Mouse (Mus musculus): ENCODE results near the gene Aqp11. TPM values are rescaled to one million over a fixed set of nuclear protein-coding genes. Genes with fewer than 3 reads are reported as not detected.

Gene Aqp11
- total RNA-seq, 4 experiments from 2014 or later: 0.58 to 1.1 (median 0.70) TPM

DNA sequence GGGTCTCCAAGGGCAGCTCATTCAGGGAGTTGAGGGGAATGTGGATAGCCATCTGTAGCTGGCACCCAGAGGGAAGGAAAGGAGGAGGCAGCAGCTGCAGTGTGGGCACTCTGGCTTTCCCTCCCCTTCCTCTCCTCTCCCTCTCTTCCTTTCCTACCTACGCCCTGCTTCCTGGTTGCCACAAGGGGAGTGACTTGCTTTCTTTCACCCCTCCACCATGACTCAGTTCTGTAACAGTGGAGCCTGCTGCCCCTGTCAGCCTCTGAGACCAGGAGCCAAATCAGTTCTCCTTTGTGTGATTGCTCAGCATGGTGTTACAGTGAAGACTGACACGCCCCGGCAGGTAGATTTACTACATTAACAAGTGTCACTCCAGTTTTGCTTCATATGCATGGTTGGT is 28.9 kb downstream of the Aqp11 start:
- no peak for DNase-seq (ENCODE audit: low spot score in 2 of 2)

- DNase-seq (ENCODE audit: low spot score in 2 of 2): no peak
These were observed 30.3 kb downstream of the Aqp11 start for GRCm38 (mm10) chr7:97707809-97708208.

- no peak for DNase-seq (ENCODE audit: low spot score in 2 of 2)
These were observed 31.0 kb downstream of the Aqp11 start for GRCm38 (mm10) chr7:97707123-97707522.

DNA sequence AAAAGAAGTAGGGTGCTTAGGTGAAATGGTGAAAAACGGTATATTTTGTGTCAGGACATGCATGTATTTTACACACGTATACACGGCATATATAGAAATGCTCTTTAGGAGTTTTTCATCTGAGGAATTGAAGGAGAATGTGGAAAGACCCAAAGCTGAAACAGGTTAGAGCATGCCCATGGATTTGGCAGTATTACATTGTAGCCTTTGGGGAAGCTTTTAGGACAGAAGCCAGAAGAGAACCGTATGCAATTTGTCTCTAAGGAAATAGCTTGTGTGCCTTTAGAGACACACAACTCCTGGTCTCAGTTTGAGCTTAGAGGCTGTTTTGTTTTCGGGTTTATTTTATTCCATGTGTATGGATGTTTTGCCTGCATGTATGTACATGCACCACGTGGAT is 37.0 kb downstream of the Aqp11 start:
- DNase-seq (ENCODE audit: low spot score in 2 of 2): no peak

DNA sequence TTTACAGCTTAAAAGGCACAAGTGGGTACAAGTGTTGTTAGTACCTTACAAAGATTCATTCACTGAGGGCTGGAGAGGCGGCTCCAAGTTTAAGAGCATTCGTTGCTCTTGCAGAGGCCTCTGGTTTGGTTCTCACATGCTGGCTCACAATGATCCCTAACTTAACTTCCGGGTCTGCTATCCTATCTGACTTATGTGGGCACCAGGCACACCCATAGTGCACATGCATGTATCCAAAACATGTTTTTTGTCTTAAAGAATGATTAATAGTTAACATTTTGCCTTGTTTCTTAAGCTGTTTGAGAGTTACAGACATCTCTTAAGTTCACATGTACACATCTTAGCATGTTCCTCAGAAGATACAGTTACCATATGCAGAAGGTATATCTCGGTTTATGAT is 37.9 kb downstream of the Aqp11 start:
- no peak for DNase-seq (ENCODE audit: low spot score in 2 of 2)

- peak; percentile 86 for DNase-seq (ENCODE audit: low spot score in 2 of 2)
These were observed 41.4 kb downstream of the Aqp11 start, which contains the start of gene Clns1a for GRCm38 (mm10) chr7:97696506-97697254. Clns1a (plus strand) TSS chr7:97696634.

DNA sequence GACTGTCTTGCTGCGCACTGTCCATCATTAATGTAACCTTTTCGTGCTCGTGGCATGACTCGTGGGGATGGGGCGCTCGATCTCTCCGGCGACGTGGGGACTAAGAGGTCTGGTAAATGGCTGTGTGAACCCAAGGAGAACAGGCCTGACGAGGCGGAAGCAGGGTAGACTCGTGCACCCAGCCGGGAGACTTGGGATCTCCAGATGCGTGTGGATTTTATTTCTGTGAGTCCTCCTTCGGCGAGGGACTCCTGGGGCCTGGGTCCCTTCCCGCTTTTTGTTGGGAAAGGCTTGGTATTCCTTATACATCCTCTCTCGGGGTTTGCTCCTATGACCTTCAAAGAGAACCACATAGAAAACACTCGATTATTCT is 42.0 kb downstream of the Aqp11 start:
- no peak for DNase-seq (ENCODE audit: low spot score in 2 of 2)

GRCm38 (mm10) chr7:97695441-97695840 is 42.6 kb downstream of the Aqp11 start:
- no peak for DNase-seq (ENCODE audit: low spot score in 2 of 2)

DNA sequence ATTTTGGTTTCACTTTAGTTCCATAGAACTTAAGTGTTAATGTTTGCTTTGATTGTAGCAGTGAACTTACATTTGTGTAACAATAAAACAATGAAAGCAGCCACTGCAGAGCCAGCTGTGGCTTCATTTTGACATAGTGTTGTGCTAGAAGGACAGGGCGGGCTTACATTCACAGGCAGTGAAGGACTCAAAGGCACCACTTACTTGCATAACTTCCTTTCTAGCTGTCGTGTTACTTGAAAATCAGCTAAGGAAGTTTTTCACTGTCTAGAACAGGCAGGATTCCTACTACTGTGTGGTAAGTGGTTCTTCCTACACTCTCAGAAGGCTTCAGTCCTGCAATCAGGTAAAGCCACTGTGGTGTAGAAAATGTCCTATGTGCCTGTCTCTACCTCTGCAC is 50.3 kb downstream of the Aqp11 start:
- DNase-seq (ENCODE audit: low spot score in 2 of 2): no peak

- DNase-seq (ENCODE audit: low spot score in 2 of 2): no peak
These were observed 58.9 kb downstream of the Aqp11 start for GRCm38 (mm10) chr7:97679239-97679638.

Other genes starting within 250 kb of the Aqp11 start
- 100 to 1,000 TPM; 117 to 148 (median 134) TPM for gene Aamdc, start 158.8 kb downstream of the Aqp11 start, total RNA-seq (2022)
- 10 to 100 TPM; 13.6 to 16.2 (median 14.5) TPM for gene Rsf1, start 158.4 kb downstream of the Aqp11 start, total RNA-seq (2022)
- 10 to 100 TPM; 30.6 to 32.6 (median 31.4) TPM for gene Clns1a, start 41.7 kb downstream of the Aqp11 start, total RNA-seq (2022)
- gene Pak1, start 50.3 kb upstream of the Aqp11 start, total RNA-seq (2022): 10 to 100 TPM; 24.1 to 35.7 (median 29.4) TPM
- not detected for gene Gdpd4, start 181.7 kb upstream of the Aqp11 start, total RNA-seq (2022)

All from gastrocnemius, adult 8-10 months (tissue).